Mouse (Mus musculus) megakaryocyte, embryonic 14.5 days (primary cell): ENCODE data around the gene Reep6.

ENCODE experiments used
- FLI1 ChIP-seq: IDR thresholded peaks from 2 replicates; pipeline ENCODE4 v1.6.1; 2012; ENCODE audit warnings: low read length, inconsistent platforms, mixed read lengths
- GATA1 ChIP-seq: IDR thresholded peaks from 3 replicates; pipeline ENCODE4 v1.6.1; 2012; ENCODE audit warnings: mixed read lengths, low read length, inconsistent platforms, borderline replicate concordance

- TF ChIP-seq GATA1 (no peak), FLI1 (no peak)
Measured at GRCm38 (mm10) chr10:80321014-80321669, 8.6 kb upstream of the Reep6 start.
